Mouse (Mus musculus) G1E (cell line): ENCODE results near the gene Rassf5. TPM values are rescaled to one million over a fixed set of nuclear protein-coding genes. Genes with fewer than 3 reads are reported as not detected.

Source experiments
- ATAC-seq: 2 replicates; pipeline ENCODE4 v1.8.0; 2016; ENCODE audit warnings: mild to moderate bottlenecking; ENCODE audit not compliant: insufficient number of reproducible peaks, poor library complexity, low FRiP score, severe bottlenecking; ENCODE audit errors: extremely low read depth
- DNase-seq: peaks from one replicate; pipeline ENCODE4 v3.0.0; 2012; ENCODE audit warnings: low spot score
- H3K27me3 ChIP-seq: 2 replicates; pipeline ENCODE4 v1.6.1; 2012; ENCODE audit warnings: mild to moderate bottlenecking, low read length, inconsistent platforms; ENCODE audit not compliant: insufficient read depth
- H3K36me3 ChIP-seq: replicated peaks from 2 replicates; pipeline ENCODE3; 2012; ENCODE audit warnings: mild to moderate bottlenecking, inconsistent platforms
- H3K4me1 ChIP-seq: 2 replicates; pipeline ENCODE4 v1.6.1; 2012; ENCODE audit warnings: low read depth, low read length, inconsistent platforms, mixed read lengths; ENCODE audit not compliant: insufficient read depth
- H3K4me3 ChIP-seq: 2 replicates; pipeline ENCODE4 v1.5.1; 2012; ENCODE audit warnings: low read depth, mild to moderate bottlenecking, inconsistent platforms, low read length, moderate library complexity, mixed read lengths
- H3K9me3 ChIP-seq: replicated peaks from 2 replicates; pipeline ENCODE4 v1.6.1; 2012; ENCODE audit warnings: inconsistent platforms
- CTCF ChIP-seq: IDR thresholded peaks from 2 replicates; pipeline ENCODE4 v1.5.1; 2012; ENCODE audit warnings: low read depth, low read length, inconsistent platforms, mixed read lengths
- GATA1 ChIP-seq: IDR thresholded peaks from 2 replicates; pipeline ENCODE4 v1.6.1; 2012; ENCODE audit warnings: borderline replicate concordance, low read length, inconsistent platforms, mixed read lengths
- GATA2 ChIP-seq: IDR thresholded peaks from 2 replicates; pipeline ENCODE4 v1.6.1; 2012; ENCODE audit warnings: low read depth, low read length, inconsistent platforms, borderline replicate concordance
- POLR2AphosphoS5 ChIP-seq: IDR thresholded peaks from 2 replicates; pipeline ENCODE4 v1.6.1; 2012; ENCODE audit warnings: low read depth, low read length, inconsistent platforms; ENCODE audit not compliant: insufficient replicate concordance
- TAL1 ChIP-seq: conservative IDR thresholded peaks from 2 replicates; pipeline ENCODE4 v1.6.1; 2012; ENCODE audit warnings: low read depth, low read length, inconsistent platforms, mixed read lengths
- polyA plus RNA-seq: library from polyadenylated mRNA; stranded (reverse); fragments of >175 nt; gene quantifications from 2 replicates; pipeline ENCODE4 v1.2.3, GENCODE M21; 2012
- total RNA-seq, 2 experiments: library from RNA; stranded (forward) in 1 of 2; stranded (reverse) in 1 of 2; fragments of 200-1000 nt in 1 of 2; fragments of >200 nt in 1 of 2; fragmentation: Nextera tagmentation in 1 of 2; gene quantifications; 2 replicates each; pipeline ENCODE4 v1.2.3; 2014 to 2017

The Rassf5 gene
- total and polyA plus RNA-seq, 3 experiments = 0.51 to 3.5 (median 0.75) TPM

DNA sequence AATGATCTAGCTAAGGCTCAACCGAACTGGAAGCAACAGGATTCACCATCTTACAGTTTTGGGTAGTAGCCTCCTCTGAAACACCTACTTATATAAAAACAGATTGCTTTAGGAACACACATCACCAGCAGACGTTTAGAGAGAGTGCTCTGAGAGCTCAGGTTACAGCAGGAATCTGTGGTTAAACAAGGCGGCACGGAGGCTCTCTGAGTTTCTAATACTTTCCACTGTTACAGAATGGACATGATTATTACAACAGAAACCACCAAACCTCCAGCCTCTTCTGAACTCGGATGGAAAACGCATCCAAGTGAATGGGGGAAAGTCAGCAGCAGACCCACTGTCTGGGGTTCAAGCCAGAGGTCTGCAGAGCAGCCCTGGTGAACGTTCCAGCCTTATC is 9.0 kb downstream of the Rassf5 start:
- no peak overlapping the region for H3K4me3 ChIP-seq
- DNase-seq (no peak), ATAC-seq (no peak)
- H3K36me3 ChIP-seq = no peaks in the 10 kb centered on the region
- TF ChIP-seq POLR2AphosphoS5 = no peak
- no peak for TF ChIP-seq GATA2
- TF ChIP-seq GATA1 = no peak
- TF ChIP-seq CTCF = no peak
- TF ChIP-seq TAL1 = no peak
- peaks cover 56% of the 10 kb centered on the region for H3K27me3 ChIP-seq
- no peaks in the 10 kb centered on the region for H3K9me3 ChIP-seq
- H3K4me1 ChIP-seq = no peaks in the 10 kb centered on the region

DNA sequence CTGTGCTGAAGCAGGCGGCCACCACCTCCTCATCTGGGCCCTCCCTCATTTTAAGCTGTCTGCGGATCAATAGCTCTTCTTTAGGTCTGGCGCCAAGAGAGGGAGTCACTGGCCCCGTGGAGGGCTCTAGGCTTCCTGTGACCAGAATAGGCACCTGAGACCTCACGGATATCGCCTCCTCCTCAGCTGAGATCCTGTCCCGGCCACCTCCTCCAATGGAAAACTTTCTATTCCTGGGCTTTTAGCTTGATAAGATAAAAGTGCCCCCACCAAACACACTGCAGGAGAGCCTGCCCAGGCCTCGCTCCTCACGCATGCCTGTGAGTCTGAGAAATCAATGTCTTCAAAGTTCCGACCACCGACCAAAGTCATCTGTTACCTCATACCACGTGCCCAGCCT is 11.5 kb downstream of the Rassf5 start:
- no peaks in the 10 kb centered on the region for H3K36me3 ChIP-seq
- H3K4me3 ChIP-seq = no peak overlapping the region
- TF ChIP-seq POLR2AphosphoS5 (no peak), TAL1 (no peak), CTCF (no peak), GATA2 (no peak), GATA1 (no peak)
- no peaks in the 10 kb centered on the region for H3K4me1 ChIP-seq
- no peak for DNase-seq
- ATAC-seq = no peak
- H3K27me3 ChIP-seq = peaks cover 51% of the 10 kb centered on the region
- H3K9me3 ChIP-seq = no peaks in the 10 kb centered on the region

DNA sequence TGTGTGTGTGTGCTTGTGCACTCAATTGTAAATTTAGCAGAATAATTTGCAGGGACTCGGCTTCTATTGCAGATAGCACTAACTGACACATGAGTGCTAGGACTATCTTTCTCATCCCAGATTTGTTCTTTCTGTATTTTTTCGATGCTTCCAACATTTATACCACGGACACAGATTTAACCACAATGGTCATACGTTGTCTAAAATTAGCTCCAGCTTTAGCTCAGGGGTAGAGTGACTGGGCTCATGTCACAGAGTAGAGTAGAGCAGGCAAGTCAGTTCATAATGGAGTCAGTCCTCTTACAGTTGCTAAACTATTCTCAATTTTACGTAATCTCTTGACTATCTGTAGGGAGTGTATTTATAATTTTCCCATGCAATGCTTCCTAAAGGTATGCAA is 16.4 kb downstream of the Rassf5 start:
- ATAC-seq (no peak), DNase-seq (no peak)
- H3K4me1 ChIP-seq = no peaks in the 10 kb centered on the region; the same call in 1 of the 2 replicates
- TF ChIP-seq TAL1 (no peak), POLR2AphosphoS5 (no peak), GATA1 (no peak), CTCF (no peak), GATA2 (no peak)
- no peaks in the 10 kb centered on the region for H3K9me3 ChIP-seq
- H3K36me3 ChIP-seq = no peaks in the 10 kb centered on the region
- H3K27me3 ChIP-seq = peaks cover 39% of the 10 kb centered on the region
- H3K4me3 ChIP-seq = no peak overlapping the region

DNA sequence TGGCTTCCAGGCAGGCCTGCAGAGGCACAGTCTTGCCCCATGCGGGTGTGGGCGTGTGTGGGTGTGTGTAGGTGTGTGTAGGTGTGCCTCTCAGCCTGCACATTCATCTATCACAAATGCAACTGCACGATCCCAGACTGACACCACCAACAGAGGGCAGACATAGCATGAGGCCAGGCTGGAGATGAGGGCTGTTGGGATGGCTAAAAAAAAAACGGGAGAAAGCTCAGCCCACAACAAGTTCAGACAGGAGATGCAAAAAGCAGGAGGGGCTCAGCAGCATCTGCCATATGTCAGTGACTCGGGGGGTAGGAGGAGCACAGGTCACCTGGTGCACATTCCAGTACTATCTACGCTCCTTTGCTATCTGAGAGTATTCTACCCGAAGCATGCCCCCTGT is 16.8 kb downstream of the Rassf5 start:
- TF ChIP-seq TAL1 = no peak
- no peak for TF ChIP-seq POLR2AphosphoS5
- TF ChIP-seq GATA1 = no peak
- ATAC-seq = no peak

DNA sequence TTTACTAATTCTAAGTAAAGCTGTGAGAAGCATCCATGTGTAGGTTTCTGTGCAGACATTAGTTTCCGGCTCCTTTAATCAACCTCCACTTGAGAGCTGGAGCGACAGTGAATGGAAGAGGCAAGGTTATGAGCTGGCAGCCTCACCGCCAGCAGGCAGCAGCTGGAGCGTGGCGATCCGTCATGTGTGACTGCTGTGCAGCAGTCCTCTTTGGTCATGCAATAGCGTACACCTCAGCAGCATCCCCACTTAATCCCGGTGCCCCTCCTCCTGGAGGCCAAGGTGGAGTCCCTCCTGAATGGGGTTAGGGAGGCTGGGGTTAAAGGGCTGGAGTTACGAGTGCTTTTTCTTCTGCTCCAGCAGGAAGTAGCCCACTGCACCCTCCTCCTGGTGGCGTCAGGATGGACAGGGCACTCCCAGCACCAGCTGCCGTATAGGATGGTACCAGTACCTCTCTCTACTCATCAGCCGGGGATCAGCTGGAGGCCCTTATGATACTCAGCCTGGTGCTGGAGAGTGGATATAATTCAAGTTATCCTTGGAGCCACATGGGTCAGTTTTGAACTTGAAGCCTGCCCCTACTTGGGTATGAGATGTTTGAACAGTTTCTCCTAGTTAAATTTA is 20.1 kb downstream of the Rassf5 start:
- Histone ChIP-seq H3K4me3 (no peak overlapping the region), H3K36me3 (no peaks in the 10 kb centered on the region), H3K27me3 (peaks cover 43% of the 10 kb centered on the region), H3K9me3 (no peaks in the 10 kb centered on the region), H3K4me1 (no peaks in the 10 kb centered on the region; the same call in 1 of the 2 replicates)
- TF ChIP-seq GATA1 (no peak), POLR2AphosphoS5 (no peak), CTCF (no peak), GATA2 (no peak), TAL1 (no peak)
- ATAC-seq (no peak), DNase-seq (no peak)

More for the DNA sequence above, 16.8 kb downstream of the Rassf5 start:
- H3K9me3 ChIP-seq = no peaks in the 10 kb centered on the region
- H3K36me3 ChIP-seq = no peaks in the 10 kb centered on the region
- no peak for DNase-seq
- no peaks in the 10 kb centered on the region; the same call in 1 of the 2 replicates for H3K4me1 ChIP-seq
- H3K27me3 ChIP-seq = peaks cover 35% of the 10 kb centered on the region
- H3K4me3 ChIP-seq = no peak overlapping the region

DNA sequence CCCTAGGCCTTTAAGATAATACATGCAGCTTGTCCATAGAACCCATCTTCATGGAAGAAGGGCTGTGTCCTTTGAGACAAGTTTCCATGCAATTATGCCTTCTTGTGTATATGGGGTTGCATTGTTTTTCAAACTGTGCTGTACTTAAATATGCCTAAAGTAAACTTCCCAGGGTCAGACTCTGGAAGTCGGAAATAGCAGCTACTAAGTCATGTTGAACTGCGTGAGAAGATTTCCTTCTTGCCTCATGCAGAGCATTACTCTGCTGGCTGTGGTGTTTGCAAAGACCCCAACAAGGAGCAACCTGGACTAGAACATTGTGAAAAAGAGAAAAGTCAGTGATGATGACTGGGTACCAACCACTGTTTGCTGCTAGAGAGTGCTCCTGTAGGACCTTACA is 21.7 kb downstream of the Rassf5 start:
- H3K27me3 ChIP-seq = peaks cover 44% of the 10 kb centered on the region
- no peaks in the 10 kb centered on the region; the same call in 1 of the 2 replicates for H3K4me1 ChIP-seq
- ATAC-seq = no peak
- no peak overlapping the region for H3K4me3 ChIP-seq
- no peak for TF ChIP-seq GATA2
- no peak for TF ChIP-seq TAL1
- no peak for TF ChIP-seq GATA1
- no peak for TF ChIP-seq POLR2AphosphoS5
- no peak for TF ChIP-seq CTCF
- DNase-seq = no peak
- H3K36me3 ChIP-seq = no peaks in the 10 kb centered on the region
- no peaks in the 10 kb centered on the region for H3K9me3 ChIP-seq
